Comparison of ENCODE assay signal across 9 mouse cellular contexts in genomic region chr7:114020057-114020703, GRCm38 (mm10).
DNase-seq lines count a peak whose midpoint lies in the region; ATAC-seq and TF ChIP-seq lines count a peak whose summit lies in the region.
"Had no signal": no experiment of that assay in that cellular context is flagged by ENCODE, and none has a peak within 500 bp of the region (broad histone marks: within the 10 kb centered on the region; RNA-seq: fewer than 3 reads in every experiment).

No protein-coding gene starts in this region.

- no peak for TF ChIP-seq POLR2A in cortical plate, adult 2 months (IDR thresholded peaks at IDR 0.05; ENCODE audit: extremely low read depth, insufficient read depth, low read length)
- no peak for TF ChIP-seq POLR2A in olfactory bulb, adult 2 months (IDR thresholded peaks at IDR 0.05; ENCODE audit: insufficient read depth, low read depth, low read length)

- H3K4me3 ChIP-seq in heart, embryonic 11.5 days (ENCODE audit: low read depth, low read length): peak overlapping the region; percentile 46
- H3K4me3 ChIP-seq in cortical plate, adult 2 months (ENCODE audit: insufficient read depth, low read length): peak overlapping the region; percentile 27
- peak overlapping the region; percentile 41 for H3K4me3 ChIP-seq in hindbrain, embryonic 16.5 days (ENCODE audit: low read length)
- peak overlapping the region; percentile 54 to 93 for H3K4me3 ChIP-seq in liver, embryonic 14.5 days (ENCODE audit: insufficient read depth in 1 of 2, low read depth in 2 of 2, low read length in 2 of 2)
- H3K4me3 ChIP-seq in olfactory bulb, adult 2 months (ENCODE audit: insufficient read depth, low read depth, low read length): peak overlapping the region; percentile 58; the same call in 1 of the 2 replicates

- no peak for TF ChIP-seq CTCF in cortical plate, adult 2 months (IDR thresholded peaks at IDR 0.05; ENCODE audit: extremely low read depth, insufficient read depth, low read length)
- TF ChIP-seq CTCF in liver, embryonic 14.5 days (IDR thresholded peaks at IDR 0.05; ENCODE audit: low read depth): no peak
- no peak for TF ChIP-seq CTCF in olfactory bulb, adult 2 months (IDR thresholded peaks at IDR 0.05; ENCODE audit: insufficient read depth, low read depth, low read length)

- peak overlapping the region; percentile 72 for H3K4me2 ChIP-seq in heart, embryonic 11.5 days
- H3K4me2 ChIP-seq in hindbrain, embryonic 16.5 days (ENCODE audit: low read length): peak overlapping the region; percentile 77
- peak overlapping the region; percentile 72 for H3K4me2 ChIP-seq in liver, embryonic 14.5 days (ENCODE audit: low read depth)

- 16% methylated on average over 11 of the region's 11 CpGs for WGBS in heart, embryonic 11.5 days (ENCODE audit: insufficient replicate concordance)
- 5% methylated on average over 11 of the region's 11 CpGs for WGBS in hindbrain, embryonic 16.5 days
- 8% methylated on average over 11 of the region's 11 CpGs for WGBS in liver, embryonic 14.5 days (ENCODE audit: insufficient replicate concordance)
- 8% methylated on average over 11 of the region's 11 CpGs for WGBS in olfactory bulb, adult 2 months

- H3K36me3 ChIP-seq in heart, embryonic 11.5 days (ENCODE audit: control insufficient read depth, insufficient read depth, low read length): no peaks in the 10 kb centered on the region
- no peaks in the 10 kb centered on the region for H3K36me3 ChIP-seq in hindbrain, embryonic 16.5 days (ENCODE audit: control insufficient read depth, insufficient read depth, low read length)
- H3K36me3 ChIP-seq in liver, embryonic 14.5 days (replicated peaks; ENCODE audit: control insufficient read depth, insufficient read depth, low read depth): no peaks in the 10 kb centered on the region
- H3K36me3 ChIP-seq: G1E had no signal

- H3K27me3 ChIP-seq in heart, embryonic 11.5 days (ENCODE audit: control insufficient read depth, insufficient read depth, low read length): no peaks in the 10 kb centered on the region
- H3K27me3 ChIP-seq in hindbrain, embryonic 16.5 days (replicated peaks; ENCODE audit: control insufficient read depth, insufficient read depth, low read length): no peaks in the 10 kb centered on the region
- H3K27me3 ChIP-seq in liver, embryonic 14.5 days (ENCODE audit: control insufficient read depth, insufficient read depth, low read length): no peaks in the 10 kb centered on the region; the same call in 1 of the 2 replicates

- no peaks in the 10 kb centered on the region for H3K9me3 ChIP-seq in heart, embryonic 11.5 days (replicated peaks; ENCODE audit: control insufficient read depth, low read length)
- H3K9me3 ChIP-seq in hindbrain, embryonic 16.5 days (ENCODE audit: control insufficient read depth, low read length): no peaks in the 10 kb centered on the region
- no peaks in the 10 kb centered on the region for H3K9me3 ChIP-seq in liver, embryonic 14.5 days (ENCODE audit: control insufficient read depth, low read length)
- H3K9me3 ChIP-seq: G1E had no signal

- no peak for TF ChIP-seq EP300 in liver, embryonic 14.5 days (IDR thresholded peaks at IDR 0.05; ENCODE audit: low read depth)

- DNase-seq in heart, adult 11 months: no peak
- no peak for DNase-seq in liver, embryonic 14.5 days (ENCODE audit: low read depth in 3 of 3, low spot score in 3 of 3)
- no peak for DNase-seq in adrenal gland, postnatal 36 days
- DNase-seq in c-Kit-positive CD71-positive TER-119-positive erythroid progenitor cells, embryonic 14.5 days (ENCODE audit: low spot score): no peak

- no peaks in the 10 kb centered on the region for H3K4me1 ChIP-seq in heart, embryonic 11.5 days (ENCODE audit: control insufficient read depth, insufficient read depth, low read length)
- no peaks in the 10 kb centered on the region for H3K4me1 ChIP-seq in cortical plate, adult 2 months (ENCODE audit: control insufficient read depth, insufficient read depth, low read length)
- H3K4me1 ChIP-seq in hindbrain, embryonic 16.5 days (ENCODE audit: control insufficient read depth, insufficient read depth, low read depth, low read length): peaks cover 3% of the 10 kb centered on the region; the same call in 1 of the 2 replicates
- H3K4me1 ChIP-seq in liver, embryonic 14.5 days (replicated peaks; ENCODE audit: control insufficient read depth in 2 of 2, insufficient read depth in 2 of 2, low read length in 1 of 2): peaks cover 0 to 5% of the 10 kb centered on the region in 2 experiments; a peak in 2 of 4 replicates
- H3K4me1 ChIP-seq in olfactory bulb, adult 2 months (ENCODE audit: control insufficient read depth, insufficient read depth, low read length): peaks cover 2% of the 10 kb centered on the region; the same call in 1 of the 2 replicates

- H3K9ac ChIP-seq in heart, embryonic 11.5 days (ENCODE audit: low read depth, low read length): peak overlapping the region; percentile 66
- H3K9ac ChIP-seq in hindbrain, embryonic 16.5 days (ENCODE audit: low read depth, low read length): peak overlapping the region; percentile 58; the same call in 1 of the 2 replicates
- H3K9ac ChIP-seq in liver, embryonic 14.5 days (replicated peaks): peak overlapping the region; percentile 61

- no peak for ATAC-seq in heart, embryonic 11.5 days (replicated peaks; ENCODE audit: insufficient number of reproducible peaks, low FRiP score, low TSS enrichment)
- ATAC-seq in hindbrain, embryonic 16.5 days: peak; percentile 17; the same call in 1 of the 2 replicates
- no peak for ATAC-seq in liver, embryonic 14.5 days (ENCODE audit: insufficient read depth)

- H3K27ac ChIP-seq in heart, embryonic 11.5 days (ENCODE audit: low read depth, low read length): no peak overlapping the region
- no peak overlapping the region for H3K27ac ChIP-seq in cortical plate, adult 2 months (ENCODE audit: insufficient read depth, low read length)
- H3K27ac ChIP-seq in hindbrain, embryonic 16.5 days (ENCODE audit: low read depth, low read length): peak overlapping the region; percentile 19; the same call in 1 of the 2 replicates
- no peak overlapping the region for H3K27ac ChIP-seq in liver, embryonic 14.5 days
- no peak overlapping the region for H3K27ac ChIP-seq in olfactory bulb, adult 2 months (ENCODE audit: insufficient read depth, low read depth, low read length)
